Mouse (Mus musculus): ENCODE data around the gene Gm35134. TPM values are rescaled to one million over a fixed set of nuclear protein-coding genes. Genes with fewer than 3 reads are reported as not detected.

Gm35134 gene
- not detected for polyA plus RNA-seq (2014; fragmentation: Illumina TruSeq; extraction: RNeasy Lipid Tissue Mini Kit (QIAGEN cat#74804); ENCODE audit: low read depth, low replicate concordance)

GRCm38 (mm10) chrY:19112707-19113106 is at the start of gene Gm35134:
Gm35134 (plus strand) TSS chrY:19113007.

